Mouse (Mus musculus): ENCODE results near the gene Cyp2d12. TPM values are rescaled to one million over a fixed set of nuclear protein-coding genes. Genes with fewer than 3 reads are reported as not detected.
"Not testable (repeated sequence)": the region's sequence is repeated elsewhere in the genome, so short reads cannot be mapped to it uniquely, and the experiment has no call there.

The Cyp2d12 gene
- not detected for total RNA-seq (2018; cell fraction: chromatin; rRNA removed)
- not detected for total RNA-seq (2018; cell fraction: cytosol; rRNA removed)
- not detected for total RNA-seq (2018; cell fraction: nucleus; rRNA removed)
- not detected in 3 replicates for polyA plus RNA-seq (2018)

- no peaks in the 10 kb centered on the region for H3K79me2 ChIP-seq (ENCODE audit: inconsistent target)
- H3K36me3 ChIP-seq (ENCODE audit: inconsistent target) = no peaks in the 10 kb centered on the region
- no peak within 1 kb of the TSS for H3K27ac ChIP-seq
- 83% methylated on average over 7 of the region's 7 CpGs for WGBS (ENCODE audit: missing documents)
- H3K4me3 ChIP-seq (ENCODE audit: inconsistent target) = no peak within 1 kb of the TSS
Observed at GRCm38 (mm10) chr15:82554531-82555230, at the start of gene Cyp2d12. Cyp2d12 (plus strand) TSS chr15:82555072.

- Histone ChIP-seq H3K79me2 (ENCODE audit: inconsistent target) (no peaks in the 10 kb centered on the region), H3K36me3 (ENCODE audit: inconsistent target) (no peaks in the 10 kb centered on the region), H3K27ac (no peak overlapping the region), H3K4me3 (ENCODE audit: inconsistent target) (no peak overlapping the region)
- WGBS (ENCODE audit: missing documents) = 69% methylated on average over 3 of the region's 3 CpGs
Observed at GRCm38 (mm10) chr15:82506971-82507370, 47.9 kb upstream of the Cyp2d12 start.

- not testable (repeated sequence) for H3K36me3 ChIP-seq (ENCODE audit: inconsistent target); H3K27ac ChIP-seq; H3K79me2 ChIP-seq (ENCODE audit: inconsistent target); H3K4me3 ChIP-seq (ENCODE audit: inconsistent target)
- 65% methylated on average over 4 of the region's 4 CpGs for WGBS (ENCODE audit: missing documents)
Observed at GRCm38 (mm10) chr15:82507740-82508139, 47.1 kb upstream of the Cyp2d12 start.

- not testable (repeated sequence) for H3K4me3 ChIP-seq (ENCODE audit: inconsistent target); H3K27ac ChIP-seq; H3K36me3 ChIP-seq (ENCODE audit: inconsistent target); H3K79me2 ChIP-seq (ENCODE audit: inconsistent target)
- WGBS (ENCODE audit: missing documents) = 78% methylated on average over 3 of the region's 4 CpGs
Observed at GRCm38 (mm10) chr15:82509495-82509894, 45.4 kb upstream of the Cyp2d12 start.

DNA sequence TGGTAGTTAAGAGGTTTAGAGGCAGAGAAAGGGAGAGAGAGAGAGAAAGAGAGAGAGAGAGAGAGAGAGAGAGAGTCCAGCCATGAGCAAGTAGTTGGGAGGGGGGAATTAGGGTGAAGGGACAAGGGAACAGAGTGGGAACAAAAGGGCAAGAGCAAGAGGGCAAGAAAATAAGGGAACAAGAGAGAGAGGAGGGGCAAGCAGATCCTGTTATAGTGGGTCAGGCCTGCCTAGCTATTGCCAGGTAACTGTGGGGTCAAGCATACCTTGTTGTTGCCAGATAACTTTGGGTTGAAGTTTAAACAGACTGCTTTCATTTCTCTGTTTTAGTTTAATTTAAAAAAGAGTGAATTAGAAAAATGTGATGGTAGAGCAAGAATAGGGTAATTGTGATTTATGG, 44.4 kb upstream of the Cyp2d12 start:
- not testable (repeated sequence) for H3K79me2 ChIP-seq (ENCODE audit: inconsistent target); H3K27ac ChIP-seq; H3K36me3 ChIP-seq (ENCODE audit: inconsistent target); H3K4me3 ChIP-seq (ENCODE audit: inconsistent target)

DNA sequence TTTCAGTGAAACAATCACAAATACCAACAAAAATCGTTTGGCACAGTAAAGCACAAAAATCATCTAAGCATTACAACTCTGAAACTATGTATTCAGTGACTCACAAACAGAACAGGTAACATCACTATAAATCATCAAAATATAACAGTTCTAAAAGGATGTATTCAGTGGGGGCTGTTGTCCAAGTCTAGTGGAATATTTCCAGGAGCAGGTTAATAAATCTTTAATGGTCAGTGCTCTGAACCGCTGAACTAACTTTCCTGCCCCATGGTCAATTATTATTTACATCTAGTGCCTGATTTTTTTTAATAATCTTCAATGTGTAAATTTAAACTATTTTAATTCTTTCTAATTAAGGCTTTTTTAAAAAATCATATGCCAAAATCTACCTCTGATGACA, 42.8 kb upstream of the Cyp2d12 start:
- WGBS (ENCODE audit: missing documents) = 68% methylated on average over 2 of the region's 2 CpGs
- H3K4me3 ChIP-seq (ENCODE audit: inconsistent target); H3K36me3 ChIP-seq (ENCODE audit: inconsistent target); H3K79me2 ChIP-seq (ENCODE audit: inconsistent target); H3K27ac ChIP-seq: not testable (repeated sequence)

- not testable (repeated sequence) for H3K36me3 ChIP-seq (ENCODE audit: inconsistent target); H3K4me3 ChIP-seq (ENCODE audit: inconsistent target); H3K27ac ChIP-seq; H3K79me2 ChIP-seq (ENCODE audit: inconsistent target)
- 94% methylated on average over 23 of the region's 23 CpGs for WGBS (ENCODE audit: missing documents)
Observed at GRCm38 (mm10) chr15:82516174-82516573, 38.7 kb upstream of the Cyp2d12 start.

DNA sequence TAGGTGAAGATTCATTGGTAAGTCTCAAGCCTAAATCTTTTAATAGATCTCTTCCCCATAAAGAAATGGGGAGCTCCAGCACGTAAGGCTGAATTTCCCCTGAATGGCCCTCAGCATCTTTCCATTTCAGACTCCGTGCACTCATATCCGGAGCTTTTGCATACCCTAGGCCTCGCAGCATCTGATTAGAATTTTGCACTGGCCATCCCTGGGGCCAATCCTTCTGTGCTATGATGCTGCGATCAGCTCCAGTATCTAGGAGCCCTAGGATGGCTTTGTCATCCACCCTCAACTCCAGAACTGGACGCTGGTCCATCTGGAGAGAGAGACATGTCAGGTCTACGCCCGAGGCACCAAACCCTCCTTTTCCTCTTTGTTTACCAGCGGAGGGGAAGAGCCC, 27.5 kb upstream of the Cyp2d12 start:
- not testable (repeated sequence) for H3K4me3 ChIP-seq (ENCODE audit: inconsistent target); H3K79me2 ChIP-seq (ENCODE audit: inconsistent target); H3K27ac ChIP-seq; H3K36me3 ChIP-seq (ENCODE audit: inconsistent target)
- no CpG with 5 or more reads among the region's 9 CpGs for WGBS (ENCODE audit: missing documents)

DNA sequence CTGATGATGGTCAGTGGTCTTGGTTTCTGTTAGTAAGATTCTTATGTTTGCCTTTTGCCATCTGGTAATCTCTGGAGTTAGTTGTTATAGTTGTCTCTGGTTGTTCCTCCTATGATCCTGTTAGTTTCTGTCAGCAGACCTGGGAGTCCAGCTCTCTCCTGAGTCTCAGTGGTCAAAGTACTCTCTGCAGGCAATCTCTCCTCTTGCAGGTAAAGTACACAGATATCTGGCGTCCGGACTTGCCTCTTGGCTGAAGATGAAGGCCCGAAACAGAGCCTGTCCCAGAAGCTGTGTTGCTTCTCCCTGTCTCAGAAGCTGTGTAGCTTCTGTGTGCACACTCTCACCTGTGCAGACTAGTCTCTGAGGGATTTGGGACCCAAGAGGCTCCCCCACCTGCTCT, 22.2 kb upstream of the Cyp2d12 start:
- not testable (repeated sequence) for H3K36me3 ChIP-seq (ENCODE audit: inconsistent target); H3K4me3 ChIP-seq (ENCODE audit: inconsistent target)
- 91% methylated on average over 3 of the region's 3 CpGs for WGBS (ENCODE audit: missing documents)

DNA sequence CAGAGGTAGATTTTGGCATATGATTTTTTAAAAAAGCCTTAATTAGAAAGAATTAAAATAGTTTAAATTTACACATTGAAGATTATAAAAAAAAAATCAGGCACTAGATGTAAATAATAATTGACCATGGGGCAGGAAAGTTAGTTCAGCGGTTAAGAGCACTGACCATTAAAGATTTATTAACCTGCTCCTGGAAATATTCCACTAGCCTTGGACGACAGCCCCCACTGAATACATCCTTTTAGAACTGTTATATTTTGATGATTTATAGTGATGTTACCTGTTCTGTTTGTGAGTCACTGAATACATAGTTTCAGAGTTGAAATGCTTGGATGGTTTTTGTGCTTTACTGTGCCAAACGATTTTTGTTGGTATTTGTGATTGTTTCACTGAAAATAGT, 11.9 kb upstream of the Cyp2d12 start:
- WGBS (ENCODE audit: missing documents) = 100% methylated on average over 1 of the region's 3 CpGs
- not testable (repeated sequence) for H3K4me3 ChIP-seq (ENCODE audit: inconsistent target); H3K79me2 ChIP-seq (ENCODE audit: inconsistent target)

More for the DNA sequence above, 22.2 kb upstream of the Cyp2d12 start:
- H3K27ac ChIP-seq; H3K79me2 ChIP-seq (ENCODE audit: inconsistent target): not testable (repeated sequence)

DNA sequence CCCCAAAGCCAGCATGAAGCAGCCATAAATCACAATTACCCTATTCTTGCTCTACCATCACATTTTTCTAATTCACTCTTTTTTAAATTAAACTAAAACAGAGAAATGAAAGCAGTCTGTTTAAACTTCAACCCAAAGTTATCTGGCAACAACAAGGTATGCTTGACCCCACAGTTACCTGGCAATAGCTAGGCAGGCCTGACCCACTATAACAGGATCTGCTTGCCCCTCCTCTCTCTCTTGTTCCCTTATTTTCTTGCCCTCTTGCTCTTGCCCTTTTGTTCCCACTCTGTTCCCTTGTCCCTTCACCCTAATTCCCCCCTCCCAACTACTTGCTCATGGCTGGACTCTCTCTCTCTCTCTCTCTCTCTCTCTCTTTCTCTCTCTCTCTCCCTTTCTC, 10.3 kb upstream of the Cyp2d12 start:
- not testable (repeated sequence) for H3K79me2 ChIP-seq (ENCODE audit: inconsistent target); H3K27ac ChIP-seq; H3K4me3 ChIP-seq (ENCODE audit: inconsistent target); H3K36me3 ChIP-seq (ENCODE audit: inconsistent target)

More for the DNA sequence above, 11.9 kb upstream of the Cyp2d12 start:
- not testable (repeated sequence) for H3K36me3 ChIP-seq (ENCODE audit: inconsistent target); H3K27ac ChIP-seq

- 83% methylated on average over 2 of the region's 4 CpGs for WGBS (ENCODE audit: missing documents)
- not testable (repeated sequence) for H3K79me2 ChIP-seq (ENCODE audit: inconsistent target); H3K36me3 ChIP-seq (ENCODE audit: inconsistent target)
Observed at GRCm38 (mm10) chr15:82547753-82548152, 7.1 kb upstream of the Cyp2d12 start.

GRCm38 (mm10) chr15:82553211-82553610, 1.7 kb upstream of the Cyp2d12 start:
- H3K4me3 ChIP-seq (ENCODE audit: inconsistent target); H3K27ac ChIP-seq; H3K79me2 ChIP-seq (ENCODE audit: inconsistent target); H3K36me3 ChIP-seq (ENCODE audit: inconsistent target): not testable (repeated sequence)
- WGBS (ENCODE audit: missing documents) = 97% methylated on average over 2 of the region's 2 CpGs

More at GRCm38 (mm10) chr15:82547753-82548152, 7.1 kb upstream of the Cyp2d12 start:
- H3K4me3 ChIP-seq (ENCODE audit: inconsistent target); H3K27ac ChIP-seq: not testable (repeated sequence)

GRCm38 (mm10) chr15:82572856-82573255, 18.0 kb downstream of the Cyp2d12 start:
- Histone ChIP-seq H3K27ac (no peak overlapping the region), H3K36me3 (ENCODE audit: inconsistent target) (no peaks in the 10 kb centered on the region), H3K79me2 (ENCODE audit: inconsistent target) (no peaks in the 10 kb centered on the region), H3K4me3 (ENCODE audit: inconsistent target) (no peak overlapping the region)
- WGBS (ENCODE audit: missing documents) = 89% methylated on average over 1 of the region's 1 CpGs

- no peak overlapping the region for H3K4me3 ChIP-seq (ENCODE audit: inconsistent target)
- no peaks in the 10 kb centered on the region for H3K36me3 ChIP-seq (ENCODE audit: inconsistent target)
- H3K27ac ChIP-seq = no peak overlapping the region
- H3K79me2 ChIP-seq (ENCODE audit: inconsistent target) = no peaks in the 10 kb centered on the region
- 83% methylated on average over 2 of the region's 2 CpGs for WGBS (ENCODE audit: missing documents)
Observed at GRCm38 (mm10) chr15:82579071-82579470, 24.2 kb downstream of the Cyp2d12 start.

GRCm38 (mm10) chr15:82582621-82583020, 27.7 kb downstream of the Cyp2d12 start:
- no peak overlapping the region for H3K4me3 ChIP-seq (ENCODE audit: inconsistent target)
- no peak overlapping the region for H3K27ac ChIP-seq
- no peaks in the 10 kb centered on the region for H3K36me3 ChIP-seq (ENCODE audit: inconsistent target)
- WGBS (ENCODE audit: missing documents) = 89% methylated on average over 9 of the region's 9 CpGs
- no peaks in the 10 kb centered on the region for H3K79me2 ChIP-seq (ENCODE audit: inconsistent target)
